Mouse (Mus musculus) myocyte (in vitro differentiated cells): ENCODE measurements around the gene Mtmr3. TPM values are rescaled to one million over a fixed set of nuclear protein-coding genes. Genes with fewer than 3 reads are reported as not detected.

Source experiments
- H3K27me3 ChIP-seq: one replicate; pipeline ENCODE4 v1.6.1; 2011; ENCODE audit not compliant: control insufficient read depth, insufficient read depth, insufficient read length
- H3K36me3 ChIP-seq: one replicate; pipeline ENCODE4 v1.6.1; 2011; ENCODE audit not compliant: control insufficient read depth, insufficient read depth
- H3K4me2 ChIP-seq: one replicate; pipeline ENCODE4 v1.6.1; 2011; ENCODE audit warnings: low read depth, control low read depth
- H3K4me3 ChIP-seq: one replicate; pipeline ENCODE4 v1.5.1; 2011; ENCODE audit warnings: mild to moderate bottlenecking, control low read depth, moderate library complexity
- H3K79me2 ChIP-seq: one replicate; pipeline ENCODE4 v1.6.1; 2011; ENCODE audit not compliant: control insufficient read depth, insufficient read depth
- H3ac ChIP-seq: one replicate; pipeline ENCODE4 v1.6.1; 2011; ENCODE audit not compliant: control insufficient read depth, insufficient read length
- CEBPB ChIP-seq: IDR thresholded peaks from 2 replicates; pipeline ENCODE4 v1.6.1; 2011; ENCODE audit warnings: mild to moderate bottlenecking, moderate library complexity; ENCODE audit not compliant: poor library complexity, insufficient read depth, severe bottlenecking
- E2F4 ChIP-seq: IDR thresholded peaks from one replicate; pipeline ENCODE4 v1.6.1; 2011; ENCODE audit warnings: mild to moderate bottlenecking, control low read depth, moderate library complexity; ENCODE audit not compliant: insufficient read depth
- MAX ChIP-seq: IDR thresholded peaks from one replicate; pipeline ENCODE4 v1.6.1; 2011; ENCODE audit warnings: low read depth, mild to moderate bottlenecking, control low read depth
- MYOD1 ChIP-seq, 3 experiments: IDR thresholded peaks; one replicate each; pipeline ENCODE4 v1.6.1; 2011; ENCODE audit warnings: control low read depth in 2 of 3, low read depth in 2 of 3, mild to moderate bottlenecking in 2 of 3, moderate library complexity in 1 of 3; ENCODE audit not compliant: insufficient read length in 2 of 3, control insufficient read depth in 1 of 3
- MYOG ChIP-seq, 3 experiments: IDR thresholded peaks; one replicate each; pipeline ENCODE4 v1.6.1; 2011; ENCODE audit warnings: control low read depth in 2 of 3, low read depth in 2 of 3, mild to moderate bottlenecking in 2 of 3; ENCODE audit not compliant: insufficient read length in 2 of 3, control insufficient read depth in 1 of 3, insufficient read depth in 1 of 3
- POLR2A ChIP-seq: IDR thresholded peaks from one replicate; pipeline ENCODE4 v1.6.1; 2011; ENCODE audit warnings: low read depth, mild to moderate bottlenecking, control low read depth, moderate library complexity; ENCODE audit not compliant: insufficient read length
- POLR2AphosphoS2 ChIP-seq: IDR thresholded peaks from one replicate; pipeline ENCODE4 v1.6.1; 2011; ENCODE audit warnings: low read depth, control low read depth; ENCODE audit not compliant: insufficient read length
- REST ChIP-seq: IDR thresholded peaks from one replicate; pipeline ENCODE4 v1.6.1; 2011; ENCODE audit warnings: mild to moderate bottlenecking, control low read depth, moderate library complexity; ENCODE audit not compliant: insufficient read depth, insufficient read length
- SRF ChIP-seq: IDR thresholded peaks from one replicate; pipeline ENCODE4 v1.6.1; 2011; ENCODE audit warnings: low read depth; ENCODE audit not compliant: control insufficient read depth, insufficient read length
- TCF12 ChIP-seq: IDR thresholded peaks from one replicate; pipeline ENCODE4 v1.6.1; 2011; ENCODE audit warnings: mild to moderate bottlenecking, control low read depth; ENCODE audit not compliant: poor library complexity, insufficient read depth, severe bottlenecking
- TCF3 ChIP-seq: IDR thresholded peaks from one replicate; pipeline ENCODE4 v1.6.1; 2011; ENCODE audit warnings: low read depth, control low read depth; ENCODE audit not compliant: insufficient read length
- USF1 ChIP-seq: IDR thresholded peaks from one replicate; pipeline ENCODE4 v1.6.1; 2011; ENCODE audit warnings: low read depth, mild to moderate bottlenecking, control low read depth, moderate library complexity
- polyA plus RNA-seq: library from polyadenylated mRNA; unstranded; fragments of >200 nt; fragmentation: generic; extraction: Trizol; gene quantifications from one replicate; pipeline ENCODE4 v1.2.1, GENCODE M21; 2012; ENCODE audit warnings: missing spikeins

The Mtmr3 gene
- polyA plus RNA-seq, 1 experiment, result 26.9 TPM

- H3K4me2 ChIP-seq, result no peak overlapping the region
- no peak overlapping the region for H3ac ChIP-seq
- no peaks in the 10 kb centered on the region for H3K27me3 ChIP-seq
- no peak for TF ChIP-seq TCF3
- TF ChIP-seq CEBPB, result no peak
- TF ChIP-seq SRF, result no peak
- TF ChIP-seq REST, result no peak
- TF ChIP-seq MYOG (IDR thresholded peaks at IDR 0.05; ENCODE audit: control insufficient read depth in 1 of 3, insufficient read depth in 1 of 3, insufficient read length in 2 of 3, low read depth in 2 of 3), result no peak
- TF ChIP-seq TCF12, result no peak
- TF ChIP-seq MAX, result no peak
- TF ChIP-seq MYOD1 (IDR thresholded peaks at IDR 0.05; ENCODE audit: control insufficient read depth in 1 of 3, insufficient read length in 2 of 3, low read depth in 2 of 3), result no peak
- no peak for TF ChIP-seq POLR2A
- no peak for TF ChIP-seq E2F4
- TF ChIP-seq USF1, result no peak
- no peaks in the 10 kb centered on the region for H3K79me2 ChIP-seq
- no peaks in the 10 kb centered on the region for H3K36me3 ChIP-seq
- H3K4me3 ChIP-seq, result no peak overlapping the region
Measured at GRCm38 (mm10) chr11:4604441-4604840, 9.8 kb upstream of the Mtmr3 start.

DNA sequence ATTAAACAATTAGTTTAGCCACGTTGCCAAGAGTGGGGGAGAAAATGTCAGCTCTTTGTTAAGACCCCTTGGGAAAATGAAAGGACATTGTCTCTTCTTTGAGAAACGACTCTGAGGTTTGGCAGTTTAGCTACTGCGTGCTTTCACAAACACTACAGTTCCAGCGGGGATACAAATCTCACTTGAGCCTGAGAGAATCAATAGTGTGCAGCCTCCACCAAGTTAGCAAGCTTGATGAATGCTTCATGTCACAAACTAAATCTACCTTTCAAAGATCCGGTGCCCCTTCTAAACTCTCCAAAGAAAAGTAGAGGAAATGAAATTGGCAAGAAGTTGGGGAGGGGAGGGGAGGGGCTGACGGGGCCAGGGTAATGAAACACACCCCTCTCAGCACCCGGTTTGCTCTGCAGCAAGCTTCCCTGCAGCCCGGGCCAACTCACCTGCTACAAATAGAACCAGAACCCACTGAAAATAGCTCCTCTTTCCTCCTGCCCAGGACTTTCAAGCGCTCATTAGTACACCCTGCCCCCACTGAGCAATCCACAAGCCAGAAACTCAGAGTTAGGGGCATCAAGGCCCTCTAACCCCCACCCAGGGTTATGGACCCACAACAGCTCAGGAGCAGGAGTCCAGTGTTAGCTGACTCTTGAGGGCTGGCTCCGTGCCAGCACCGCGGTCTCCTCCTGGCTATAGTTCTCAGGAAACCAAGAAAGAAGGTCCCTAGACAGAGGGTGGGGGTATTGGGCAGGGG is 8.2 kb upstream of the Mtmr3 start:
- H3K79me2 ChIP-seq, result no peaks in the 10 kb centered on the region
- no peaks in the 10 kb centered on the region for H3K27me3 ChIP-seq
- no peak overlapping the region for H3ac ChIP-seq
- TF ChIP-seq CEBPB (no peak), REST (no peak), TCF12 (no peak), POLR2A (no peak), MYOD1 (IDR thresholded peaks at IDR 0.05; ENCODE audit: control insufficient read depth in 1 of 3, insufficient read length in 2 of 3, low read depth in 2 of 3) (no peak), TCF3 (no peak), SRF (no peak), MYOG (IDR thresholded peaks at IDR 0.05; ENCODE audit: control insufficient read depth in 1 of 3, insufficient read depth in 1 of 3, insufficient read length in 2 of 3, low read depth in 2 of 3) (no peak), MAX (no peak), POLR2AphosphoS2 (no peak), USF1 (no peak), E2F4 (no peak)
- H3K4me3 ChIP-seq, result no peak overlapping the region
- H3K4me2 ChIP-seq, result no peak overlapping the region
- no peaks in the 10 kb centered on the region for H3K36me3 ChIP-seq

- no peak overlapping the region for H3ac ChIP-seq
- no peak overlapping the region for H3K4me2 ChIP-seq
- no peak for TF ChIP-seq POLR2A
- no peak for TF ChIP-seq TCF3
- no peak for TF ChIP-seq MYOD1 (IDR thresholded peaks at IDR 0.05; ENCODE audit: control insufficient read depth in 1 of 3, insufficient read length in 2 of 3, low read depth in 2 of 3)
- TF ChIP-seq REST, result no peak
- no peak for TF ChIP-seq POLR2AphosphoS2
- TF ChIP-seq CEBPB, result no peak
- TF ChIP-seq MYOG (IDR thresholded peaks at IDR 0.05; ENCODE audit: control insufficient read depth in 1 of 3, insufficient read depth in 1 of 3, insufficient read length in 2 of 3, low read depth in 2 of 3), result no peak
- no peak for TF ChIP-seq MAX
- no peak for TF ChIP-seq USF1
- no peak for TF ChIP-seq SRF
- TF ChIP-seq E2F4, result no peak
- TF ChIP-seq TCF12, result no peak
- H3K4me3 ChIP-seq, result no peak overlapping the region
- no peaks in the 10 kb centered on the region for H3K36me3 ChIP-seq
- no peaks in the 10 kb centered on the region for H3K27me3 ChIP-seq
- H3K79me2 ChIP-seq, result no peaks in the 10 kb centered on the region
Measured at GRCm38 (mm10) chr11:4601890-4602289, 7.2 kb upstream of the Mtmr3 start.

DNA sequence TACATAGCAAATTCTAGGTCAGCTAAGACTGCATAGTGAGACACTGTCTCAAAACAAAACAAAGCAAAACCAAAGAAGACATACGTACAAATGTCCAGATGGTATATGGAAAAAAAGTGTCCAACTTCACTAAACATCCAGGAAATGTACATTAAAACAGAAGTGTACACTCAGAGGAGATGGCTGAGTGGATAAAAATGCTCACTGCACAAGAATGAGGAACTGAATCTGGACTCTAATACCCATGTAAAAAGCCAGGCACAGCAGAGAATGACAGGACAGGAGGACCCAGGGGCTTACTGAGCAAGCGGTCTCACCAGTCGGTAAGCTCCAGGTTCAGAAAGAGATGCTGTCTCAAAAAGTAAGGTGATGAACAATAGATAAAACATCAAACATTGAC is 5.3 kb upstream of the Mtmr3 start:
- Histone ChIP-seq H3K27me3 (no peaks in the 10 kb centered on the region), H3K79me2 (no peaks in the 10 kb centered on the region), H3K4me3 (no peak overlapping the region), H3ac (no peak overlapping the region), H3K36me3 (no peaks in the 10 kb centered on the region), H3K4me2 (no peak overlapping the region)
- no peak for TF ChIP-seq REST
- no peak for TF ChIP-seq SRF
- TF ChIP-seq POLR2A, result no peak
- no peak for TF ChIP-seq MYOG (IDR thresholded peaks at IDR 0.05; ENCODE audit: control insufficient read depth in 1 of 3, insufficient read depth in 1 of 3, insufficient read length in 2 of 3, low read depth in 2 of 3)
- TF ChIP-seq USF1, result no peak
- TF ChIP-seq CEBPB, result no peak
- no peak for TF ChIP-seq TCF12
- TF ChIP-seq E2F4, result no peak
- TF ChIP-seq MYOD1 (IDR thresholded peaks at IDR 0.05; ENCODE audit: control insufficient read depth in 1 of 3, insufficient read length in 2 of 3, low read depth in 2 of 3), result no peak
- TF ChIP-seq POLR2AphosphoS2, result no peak
- no peak for TF ChIP-seq MAX
